Mouse (Mus musculus) kidney, adult 2 months (tissue): ENCODE results near the gene Nfic.

Experiments
- CTCF ChIP-seq: fragments of 200-500 bp; conservative IDR thresholded peaks from 2 replicates; pipeline ENCODE4 v1.5.1; 2011; ENCODE audit warnings: low read depth, mild to moderate bottlenecking, control low read depth, low read length, moderate library complexity, mixed read lengths; ENCODE audit not compliant: insufficient read depth, insufficient read length
- POLR2A ChIP-seq: fragments of 200-500 bp; IDR thresholded peaks from one replicate; pipeline ENCODE4 v1.6.1; 2011; ENCODE audit warnings: low read depth, low read length, control low read depth

DNA sequence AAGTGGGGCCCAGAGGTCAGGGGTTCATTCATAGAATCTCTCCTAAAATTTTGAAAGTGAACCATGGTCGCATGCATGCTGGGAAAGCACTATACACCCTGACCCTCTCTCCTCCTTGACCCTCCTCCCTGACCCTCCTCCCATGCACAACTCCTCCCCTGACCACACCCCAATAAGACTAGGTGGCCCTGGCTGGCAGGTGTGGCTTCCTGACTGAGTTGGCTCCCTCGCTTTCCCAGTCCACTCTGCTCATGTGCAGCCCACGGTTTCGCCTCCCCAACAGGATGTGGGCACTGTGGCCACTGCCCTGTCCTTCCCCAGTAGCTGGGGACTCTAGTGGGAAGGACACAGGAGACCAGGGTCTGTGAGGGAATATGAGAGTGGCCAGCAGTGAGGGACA lies 45.1 kb downstream of the Nfic start:
- TF ChIP-seq CTCF (no peak), POLR2A (peak; percentile 17)
